Mouse (Mus musculus) layer of hippocampus, adult 8-10 months (tissue): ENCODE data around the gene Gm10563. TPM values are rescaled to one million over a fixed set of nuclear protein-coding genes. Genes with fewer than 3 reads are reported as not detected.

Experiments used
- DNase-seq, 2 experiments: peaks; one replicate each; pipeline ENCODE4 v3.0.0; 2022; ENCODE audit warnings: low spot score in 2 of 2
- total RNA-seq, 4 experiments: library from RNA; stranded (reverse); gene quantifications; 2 replicates each; pipeline ENCODE4 v1.2.4; 2022

The Gm10563 gene
- total RNA-seq, 4 experiments from 2014 or later: not detected

DNA sequence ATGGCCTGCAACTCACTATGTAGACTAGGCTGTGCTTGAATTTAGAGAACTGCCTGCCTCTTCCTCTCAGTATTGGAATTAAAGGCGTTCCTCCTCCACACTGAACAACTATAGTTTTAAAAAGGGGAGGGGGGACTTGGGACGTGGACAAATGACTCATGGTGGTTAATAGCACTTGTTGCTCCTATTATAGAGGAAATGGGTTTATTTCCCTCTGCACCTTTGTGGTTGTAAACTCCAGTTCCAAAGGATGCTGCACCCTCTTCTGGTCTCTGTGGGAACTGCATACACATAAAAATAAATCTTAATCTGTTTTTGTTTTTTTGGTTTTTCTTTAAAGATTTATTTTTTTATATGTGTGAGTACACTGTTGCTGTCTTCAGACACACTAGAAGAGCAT lies 77.0 kb downstream of the Gm10563 start:
- DNase-seq: no peak

DNA sequence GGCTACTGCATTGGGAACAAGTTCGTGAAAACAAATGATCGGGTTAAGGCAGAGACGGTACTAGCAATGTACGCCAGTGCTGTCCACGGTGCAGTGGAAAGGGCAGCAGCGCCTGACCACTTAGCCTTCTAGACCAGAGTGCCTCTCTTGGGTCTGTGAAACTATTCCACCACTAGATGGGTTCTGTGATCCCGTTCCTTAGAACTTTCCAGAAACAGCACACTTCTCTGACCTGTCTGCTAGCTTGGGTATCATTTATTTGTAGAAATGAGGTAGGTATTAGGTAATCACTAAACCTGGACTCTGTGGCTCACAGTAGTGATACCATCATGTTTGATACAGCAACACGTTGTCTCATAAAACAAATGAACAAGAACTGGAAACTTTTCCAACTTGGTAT lies 78.7 kb downstream of the Gm10563 start:
- DNase-seq: no peak

Other genes starting within 250 kb of the Gm10563 start
- 10 to 100 TPM; 23.0 to 25.0 (median 24.7) TPM for gene Gabrd, start 247.3 kb downstream of the Gm10563 start, total RNA-seq
- 10 to 100 TPM; 11.0 to 16.5 (median 15.2) TPM for gene Cfap74, start 236.2 kb downstream of the Gm10563 start, total RNA-seq
- gene Tmem52, start 176.3 kb downstream of the Gm10563 start, total RNA-seq: 1 to 10 TPM; 1.9 to 4.0 (median 3.0) TPM
- 100 to 1,000 TPM; 649 to 753 (median 695) TPM for gene Gnb1, start 154.0 kb downstream of the Gm10563 start, total RNA-seq
- gene Nadk, start 83.0 kb downstream of the Gm10563 start, total RNA-seq: 10 to 100 TPM; 52.2 to 69.2 (median 59.6) TPM
- gene Slc35e2, start 44.0 kb downstream of the Gm10563 start, total RNA-seq: 10 to 100 TPM; 36.1 to 48.6 (median 42.5) TPM
- gene Cdk11b, start 20.6 kb downstream of the Gm10563 start, total RNA-seq: 10 to 100 TPM; 42.1 to 54.8 (median 46.9) TPM
- 1 to 10 TPM; 2.8 to 5.0 (median 3.5) TPM for gene Mmp23, start 8.0 kb upstream of the Gm10563 start, total RNA-seq
- gene Mib2, start 23.8 kb upstream of the Gm10563 start, total RNA-seq: 100 to 1,000 TPM; 101 to 122 (median 113) TPM
- gene Fndc10, start 48.9 kb upstream of the Gm10563 start, total RNA-seq: 10 to 100 TPM; 22.6 to 30.6 (median 26.6) TPM
- gene Ssu72, start 59.4 kb upstream of the Gm10563 start, total RNA-seq: 10 to 100 TPM; 86.8 to 99.4 (median 88.9) TPM
- 10 to 100 TPM; 32.7 to 35.8 (median 34.4) TPM for gene Tmem240, start 89.4 kb upstream of the Gm10563 start, total RNA-seq
- 10 to 100 TPM; 62.3 to 79.7 (median 65.0) TPM for gene Atad3a, start 115.7 kb upstream of the Gm10563 start, total RNA-seq
- 10 to 100 TPM; 13.3 to 14.9 (median 14.2) TPM for gene Vwa1, start 129.3 kb upstream of the Gm10563 start, total RNA-seq
- 10 to 100 TPM; 30.2 to 36.9 (median 34.5) TPM for gene Tmem88b, start 140.5 kb upstream of the Gm10563 start, total RNA-seq
- not detected for gene Ankrd65, start 145.0 kb upstream of the Gm10563 start, total RNA-seq
- gene Mrpl20, start 157.5 kb upstream of the Gm10563 start, total RNA-seq: 10 to 100 TPM; 74.2 to 85.2 (median 78.2) TPM
- gene Ccnl2, start 167.1 kb upstream of the Gm10563 start, total RNA-seq: 100 to 1,000 TPM in 1 of 4 experiments, 10 to 100 TPM in 3; 69.6 to 104 (median 79.7) TPM
- gene Aurkaip1, start 185.9 kb upstream of the Gm10563 start, total RNA-seq: 100 to 1,000 TPM in 1 of 4 experiments, 10 to 100 TPM in 3; 95.2 to 103 (median 97.9) TPM
- gene Mxra8, start 194.3 kb upstream of the Gm10563 start, total RNA-seq: 10 to 100 TPM in 2 of 4 experiments, 1 to 10 TPM in 2; 7.4 to 10.9 (median 9.6) TPM
- gene Dvl1, start 202.0 kb upstream of the Gm10563 start, total RNA-seq: 10 to 100 TPM; 71.0 to 91.3 (median 82.6) TPM
- gene Tas1r3, start 218.0 kb upstream of the Gm10563 start, total RNA-seq: under 1 TPM; 0.25 to 0.32 (median 0.31) TPM
- gene Cptp, start 224.0 kb upstream of the Gm10563 start, total RNA-seq: 10 to 100 TPM; 27.8 to 41.9 (median 29.5) TPM
- 10 to 100 TPM; 30.5 to 40.2 (median 35.9) TPM for gene Ints11, start 224.1 kb upstream of the Gm10563 start, total RNA-seq
- 10 to 100 TPM; 54.8 to 64.2 (median 57.7) TPM for gene Pusl1, start 246.4 kb upstream of the Gm10563 start, total RNA-seq
- gene Acap3, start 246.4 kb upstream of the Gm10563 start, total RNA-seq: 100 to 1,000 TPM; 116 to 124 (median 120) TPM